ENCODE assay signal across 2 mouse cellular contexts in the genomic region with DNA sequence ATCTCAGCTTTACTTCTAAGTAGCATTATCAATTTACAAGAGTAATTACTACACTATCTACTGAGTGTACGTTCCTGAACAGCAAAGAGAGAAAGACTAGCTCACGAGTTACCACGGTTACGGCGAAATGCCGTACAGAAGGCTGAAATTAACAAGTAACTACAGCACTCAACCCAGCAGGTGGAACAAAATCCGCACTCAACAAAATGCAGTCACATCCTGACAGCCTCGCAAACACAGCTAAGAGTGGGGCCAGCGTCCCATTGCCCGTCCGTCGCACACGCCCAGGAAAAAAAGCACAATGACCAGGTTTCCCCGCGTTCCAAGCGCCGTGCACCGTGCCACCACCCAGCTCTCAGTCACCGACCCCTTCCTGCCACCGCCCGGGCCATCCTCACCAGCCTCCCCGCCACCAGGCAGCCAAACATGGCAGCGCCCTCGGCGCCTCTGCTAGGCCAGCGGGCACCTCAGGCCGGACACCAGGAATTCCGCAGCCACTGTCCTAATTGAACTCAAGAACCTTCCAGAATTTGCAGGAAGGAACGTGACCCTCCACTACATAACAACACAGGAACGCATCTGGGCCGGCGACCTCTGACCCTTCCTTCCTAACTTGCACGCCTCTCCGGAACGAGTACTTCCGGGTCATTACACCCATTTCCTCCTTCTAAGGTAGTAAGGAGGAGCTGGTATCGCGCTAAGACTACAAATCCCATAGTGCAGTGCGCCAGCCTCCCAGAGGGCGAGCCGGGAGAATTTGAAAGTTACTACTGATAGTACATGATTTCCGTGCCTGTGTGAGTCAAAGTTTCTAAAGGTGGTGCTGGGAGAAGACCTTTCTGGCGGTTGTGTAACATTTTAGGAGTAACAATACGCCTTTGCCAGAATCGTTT.
TF ChIP-seq lines count a peak whose summit lies in the region.

Hikeshi (minus strand) TSS at position 634 of the 893 bp plus-strand sequence.

TF ChIP-seq in C2C12, 6 proteins besides CTCF, POLR2A, EP300 and RAD21 (continued from another document):
- TF ChIP-seq MYOD1 (IDR thresholded peaks at IDR 0.05; ENCODE audit: control insufficient read depth, insufficient read length, low read depth) = no peak

TF ChIP-seq in myocyte, 11 proteins besides CTCF, POLR2A, EP300 and RAD21 (continued from another document):
- TF ChIP-seq E2F4 (IDR thresholded peaks at IDR 0.05; ENCODE audit: insufficient read depth) (peak; percentile 97), SRF (IDR thresholded peaks at IDR 0.05; ENCODE audit: control insufficient read depth, insufficient read length, low read depth) (peak; percentile 63), MAX (IDR thresholded peaks at IDR 0.05; ENCODE audit: low read depth) (no peak)
TF ChIP-seq in myocyte: peak in this region for 5.
